ENCODE assay signal across 7 mouse cellular contexts in genomic region chr15:84668938-84669747, GRCm38 (mm10). TPM values are rescaled to one million over a fixed set of nuclear protein-coding genes. Genes with fewer than 3 reads are reported as not detected.
DNase-seq lines count a peak whose midpoint lies in the region; ATAC-seq and TF ChIP-seq lines count a peak whose summit lies in the region.

Prr5 (plus strand) TSS chr15:84669620.

- no peak for TF ChIP-seq EP300 in liver, postnatal 0 days (IDR thresholded peaks at IDR 0.05; ENCODE audit: low read depth)

- H3K4me3 ChIP-seq in liver, postnatal 0 days (ENCODE audit: low read depth, low read length) = no peak within 1 kb of the TSS
- no peak within 1 kb of the TSS for H3K4me3 ChIP-seq in midbrain, embryonic 14.5 days (replicated peaks; ENCODE audit: low read depth, low read length)

- DNase-seq in liver = peak; percentile 35
- DNase-seq in liver, postnatal 0 days = no peak
- DNase-seq in gonadal fat pad, adult 2 months (ENCODE audit: low read depth) = no peak
- peak; percentile 71 for DNase-seq in kidney, postnatal 10 days
- DNase-seq in midbrain, embryonic 14.5 days = peak; percentile 39
- DNase-seq in urinary bladder, postnatal 4 days (ENCODE audit: low spot score in 2 of 2) = no peak
- DNase-seq in ovary, postnatal 10 days (ENCODE audit: low spot score) = no peak

- no peak within 1 kb of the TSS for H3K9ac ChIP-seq in liver, postnatal 0 days (replicated peaks)
- H3K9ac ChIP-seq in midbrain, embryonic 14.5 days (replicated peaks; ENCODE audit: low read length) = no peak within 1 kb of the TSS

- WGBS in liver, postnatal 0 days (ENCODE audit: insufficient replicate concordance) = 65% methylated on average over 14 of the region's 14 CpGs
- WGBS in midbrain, embryonic 14.5 days = 62% methylated on average over 14 of the region's 14 CpGs

- TF ChIP-seq CTCF in liver, postnatal 0 days (IDR thresholded peaks at IDR 0.05; ENCODE audit: low read depth) = no peak

- ATAC-seq in liver, postnatal 0 days = no peak
- ATAC-seq in midbrain, embryonic 14.5 days (ENCODE audit: low FRiP score, low TSS enrichment) = no peak; the same call in 1 of the 2 replicates

- H3K4me2 ChIP-seq in liver, postnatal 0 days (ENCODE audit: low read depth, low read length) = no peak within 1 kb of the TSS
- H3K4me2 ChIP-seq in midbrain, embryonic 14.5 days (ENCODE audit: low read length) = no peak within 1 kb of the TSS

- 0 out of 2 replicates have a peak, but pooled peaks cover under 1% of the 10 kb centered on the region for H3K27me3 ChIP-seq in liver, postnatal 0 days (ENCODE audit: insufficient read depth, low read length)
- H3K27me3 ChIP-seq in midbrain, embryonic 14.5 days (ENCODE audit: control insufficient read depth, insufficient read depth, low read length) = no peaks in the 10 kb centered on the region

- no peaks in the 10 kb centered on the region for H3K36me3 ChIP-seq in liver, postnatal 0 days (replicated peaks; ENCODE audit: insufficient read depth, low read length)
- no peaks in the 10 kb centered on the region for H3K36me3 ChIP-seq in midbrain, embryonic 14.5 days (ENCODE audit: control insufficient read depth, insufficient read depth, low read length)

- no peaks in the 10 kb centered on the region for H3K9me3 ChIP-seq in liver, postnatal 0 days (ENCODE audit: low read length)
- H3K9me3 ChIP-seq in midbrain, embryonic 14.5 days (ENCODE audit: control insufficient read depth, low read length) = no peaks in the 10 kb centered on the region

- no peak within 1 kb of the TSS for H3K27ac ChIP-seq in liver, postnatal 0 days (ENCODE audit: low read depth)
- H3K27ac ChIP-seq in midbrain, embryonic 14.5 days (replicated peaks; ENCODE audit: low read depth, low read length) = no peak within 1 kb of the TSS

- no peaks in the 10 kb centered on the region for H3K4me1 ChIP-seq in liver, postnatal 0 days (ENCODE audit: insufficient read depth)
- peaks cover 10% of the 10 kb centered on the region; the same call in 1 of the 2 replicates for H3K4me1 ChIP-seq in midbrain, embryonic 14.5 days (ENCODE audit: control insufficient read depth, insufficient read depth, low read length)

RNA-seq across cellular contexts. Expression of gene Prr5, which starts in this region (rescaled TPM):
- 4.3 and 5.5 TPM in 2 replicates for polyA plus RNA-seq in liver, postnatal 0 days (2015; fragmentation: Nextera tagmentation; extraction: Ambion mirVana)
- polyA plus RNA-seq in gonadal fat pad, adult 2 months (2012; rRNA removed) = 102 and 140 TPM in 2 replicates
- polyA plus RNA-seq in midbrain, embryonic 14.5 days (2014; fragmentation: Nextera tagmentation; extraction: Ambion mirVana) = 19.5 and 19.9 TPM in 2 replicates

Comparison
In these comparisons a context has a peak if more than half of its experiments do, and no peak if none do; other contexts are left out.
1. DNase-seq: peak in liver (single experiment), kidney, postnatal 10 days (single experiment) and midbrain, embryonic 14.5 days (single experiment); none in liver, postnatal 0 days (single experiment), gonadal fat pad, adult 2 months (single experiment), urinary bladder, postnatal 4 days (0 of 2) and ovary, postnatal 10 days (single experiment).